Mouse (Mus musculus) cerebellum, adult 11 months (tissue): ENCODE measurements around the gene Arpc2.

Experiments
- DNase-seq: peaks from one replicate; pipeline ENCODE4 v3.0.0; 2022

Arpc2 gene

GRCm38 (mm10) chr1:74235938-74236589 lies at the start of gene Arpc2:
Gene Arpc2 (plus strand): TSS chr1:74236084.
- peak; percentile 96 for DNase-seq

DNA sequence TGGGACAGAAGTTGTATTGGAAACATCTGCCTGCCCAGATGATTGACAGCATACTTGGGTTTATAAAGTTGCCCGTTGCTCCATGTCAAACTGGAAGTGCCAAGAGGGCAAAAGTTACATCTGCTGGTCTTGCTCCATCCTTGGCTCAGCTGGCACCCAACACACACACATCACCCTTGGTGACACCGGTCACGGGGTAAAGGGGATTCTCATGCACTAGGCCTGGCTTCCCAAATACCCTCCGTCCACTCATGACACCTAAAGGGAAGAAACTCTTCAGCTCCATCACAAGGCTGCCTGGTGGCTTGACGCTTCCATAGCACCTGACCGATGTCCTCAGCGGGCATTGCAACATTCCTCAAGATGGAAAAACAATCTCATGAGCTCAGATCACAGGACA lies 45.4 kb upstream of the Arpc2 start:
- DNase-seq, result no peak

- no peak for DNase-seq
Observed at GRCm38 (mm10) chr1:74192711-74193110, 43.2 kb upstream of the Arpc2 start.

DNA sequence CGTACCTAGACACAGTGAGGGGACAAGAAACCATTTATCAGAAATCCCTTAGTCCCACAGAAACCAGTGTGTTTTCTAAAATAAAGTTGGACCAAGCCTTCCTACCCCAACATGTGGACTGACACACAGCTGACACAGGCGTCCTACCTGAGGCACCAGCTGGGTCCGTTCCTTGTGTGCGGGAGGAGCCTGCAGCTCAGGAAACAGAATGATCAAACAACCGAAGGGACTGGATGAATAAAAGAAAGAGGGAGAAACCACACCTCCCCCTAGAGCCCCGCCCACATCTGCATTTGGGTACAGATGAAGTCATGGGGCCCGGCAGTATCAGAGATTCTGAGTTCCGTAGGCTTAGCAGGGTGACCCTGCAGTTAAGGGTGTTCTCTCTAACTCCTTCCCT lies 41.4 kb upstream of the Arpc2 start, which contains the start of gene Cxcr1:
Gene Cxcr1 (minus strand): TSS at position 187 of the 400 bp plus-strand sequence.
- DNase-seq, result no peak

DNA sequence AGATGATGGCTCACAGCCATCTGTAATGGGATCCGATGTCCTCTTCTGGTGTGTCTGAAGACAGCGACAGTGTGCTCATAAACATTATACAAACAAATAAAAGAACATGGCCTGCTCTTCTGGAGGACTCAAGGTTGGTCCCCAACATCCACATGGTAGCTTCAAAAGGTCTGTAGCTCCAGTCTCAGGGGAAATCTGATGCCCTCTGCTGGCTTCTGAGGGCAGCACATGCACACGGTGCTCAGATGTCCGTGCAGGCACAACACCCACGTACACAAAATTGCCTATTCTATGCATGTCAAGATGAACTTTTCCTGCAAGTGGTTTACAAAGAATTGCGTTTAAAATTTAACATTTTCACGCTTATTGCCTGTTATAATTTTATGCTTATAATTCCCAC lies 39.9 kb upstream of the Arpc2 start:
- DNase-seq, result no peak

- no peak for DNase-seq
Observed at GRCm38 (mm10) chr1:74196621-74197419, 39.1 kb upstream of the Arpc2 start.

DNA sequence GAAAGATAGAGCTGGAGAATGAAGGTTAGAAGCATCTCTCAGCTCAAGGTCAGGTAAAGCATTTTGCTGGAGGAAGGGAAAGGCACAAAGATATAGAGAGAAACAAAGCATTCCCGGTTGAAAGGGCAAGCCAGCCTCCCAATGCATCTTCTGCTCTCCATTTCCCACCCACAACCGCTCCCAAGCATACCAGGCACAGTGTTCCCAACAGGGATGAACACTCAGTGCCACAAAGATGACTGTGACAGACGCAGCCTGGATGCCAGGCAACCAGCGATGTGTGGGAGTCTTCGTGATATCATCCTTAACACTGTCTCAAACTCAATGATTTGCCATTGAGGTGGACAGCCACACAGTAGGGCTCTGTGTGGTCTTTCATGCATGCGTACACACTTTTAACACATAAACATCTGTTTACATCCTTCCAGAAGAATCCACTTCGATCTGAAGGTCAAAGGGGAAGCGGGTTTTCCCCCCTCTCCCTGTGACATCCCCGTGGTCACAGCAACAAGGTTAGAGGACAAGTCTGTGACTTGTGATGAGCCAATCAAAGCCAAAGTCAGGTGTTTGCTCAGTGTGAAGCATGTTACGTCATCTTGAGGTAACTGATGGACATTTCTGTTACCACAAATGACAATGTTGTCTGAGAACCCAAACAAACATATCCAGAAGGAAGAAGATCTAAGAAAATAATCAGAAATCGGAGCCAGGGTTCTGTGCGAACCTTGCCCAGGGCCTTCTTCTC lies 38.0 kb upstream of the Arpc2 start:
- no peak for DNase-seq

GRCm38 (mm10) chr1:74199046-74199445 lies 36.8 kb upstream of the Arpc2 start:
- no peak for DNase-seq

GRCm38 (mm10) chr1:74201048-74201844 lies 34.6 kb upstream of the Arpc2 start:
- no peak for DNase-seq

GRCm38 (mm10) chr1:74203457-74203856 lies 32.4 kb upstream of the Arpc2 start:
- no peak for DNase-seq

- DNase-seq, result peak; percentile 13
Observed at GRCm38 (mm10) chr1:74205881-74206280, 30.0 kb upstream of the Arpc2 start.

DNA sequence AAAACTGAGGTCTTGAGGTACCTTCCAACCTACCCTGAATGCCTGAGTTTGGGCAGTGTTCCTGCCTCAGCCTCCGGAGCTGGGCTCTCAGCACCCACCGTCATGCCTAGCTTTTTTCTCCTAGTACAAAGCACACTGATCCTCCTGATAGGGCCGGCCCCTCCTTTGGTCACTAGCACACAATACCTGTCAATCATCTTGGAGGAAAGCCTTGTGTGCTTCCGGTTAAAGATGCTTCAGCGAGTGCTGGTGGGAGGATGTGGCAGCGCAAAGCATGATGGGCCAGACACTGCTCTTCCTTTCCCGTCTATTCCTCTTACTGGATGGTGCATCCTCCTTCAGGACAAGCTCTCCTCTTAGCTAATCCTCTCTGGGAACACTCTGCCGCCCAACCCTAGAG lies 29.2 kb upstream of the Arpc2 start:
- DNase-seq, result no peak

GRCm38 (mm10) chr1:74207906-74208305 lies 28.0 kb upstream of the Arpc2 start:
- DNase-seq, result no peak

DNA sequence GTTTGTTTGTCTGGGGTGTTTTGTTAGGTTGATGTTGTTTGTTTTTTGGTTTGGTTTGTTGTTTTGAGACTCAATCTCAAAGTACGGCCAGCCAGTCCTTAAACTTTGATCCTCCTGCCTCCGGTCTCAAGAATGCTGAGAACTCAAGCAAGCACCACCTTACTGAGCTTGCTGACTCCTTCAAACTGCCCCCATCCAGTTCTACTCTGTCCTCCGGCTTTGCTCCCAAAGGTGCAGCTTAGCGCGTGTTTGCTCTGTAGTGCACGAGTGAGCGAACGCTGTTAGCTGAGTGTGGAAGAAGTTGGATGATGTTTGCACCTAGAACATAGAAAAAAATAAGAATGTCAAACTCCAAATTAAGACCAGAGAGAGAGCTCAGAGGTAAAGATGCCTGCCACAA lies 26.9 kb upstream of the Arpc2 start:
- DNase-seq, result no peak

GRCm38 (mm10) chr1:74219922-74220321 lies 16.0 kb upstream of the Arpc2 start:
- DNase-seq, result no peak

DNA sequence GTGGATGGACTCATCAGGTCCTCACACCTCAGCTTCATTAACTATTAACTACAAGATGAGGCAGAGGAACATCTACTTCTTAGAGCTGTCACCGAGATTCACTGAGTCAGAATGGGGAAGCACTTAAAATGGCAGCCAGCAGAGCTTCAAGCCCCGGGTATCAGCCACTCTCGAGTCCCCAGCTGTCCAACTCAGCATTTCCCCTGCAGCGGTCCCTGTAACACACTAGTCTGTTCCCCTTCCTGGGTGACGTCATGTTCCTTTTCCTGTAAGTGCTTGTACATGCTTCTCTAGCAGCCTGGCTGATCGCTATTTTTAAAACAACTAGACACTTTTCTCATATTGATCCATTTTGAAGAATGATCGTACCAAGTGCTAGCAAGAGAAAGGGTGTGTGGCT lies 8.6 kb upstream of the Arpc2 start:
- no peak for DNase-seq

GRCm38 (mm10) chr1:74229942-74230341 lies 5.9 kb upstream of the Arpc2 start:
- DNase-seq, result no peak

DNA sequence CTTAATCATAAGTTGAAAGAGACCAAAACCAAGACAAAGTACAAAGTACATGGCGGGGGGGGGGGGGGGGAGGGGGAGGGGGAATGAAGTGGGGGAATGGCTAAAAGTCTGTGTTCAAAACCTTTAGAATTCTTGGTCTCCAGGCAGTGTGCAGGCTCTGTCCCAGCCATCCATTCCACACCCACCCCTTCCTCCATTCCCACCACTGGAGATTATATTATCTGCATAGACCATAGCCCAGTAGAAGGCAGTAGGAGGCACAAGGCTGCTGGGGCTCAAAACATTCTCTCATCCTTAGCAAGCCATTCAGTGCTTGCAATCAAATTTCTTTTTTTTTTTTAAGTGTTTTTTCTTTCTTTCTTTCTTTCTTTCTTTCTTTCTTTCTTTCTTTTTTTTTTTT lies 4.9 kb upstream of the Arpc2 start:
- no peak for DNase-seq

DNA sequence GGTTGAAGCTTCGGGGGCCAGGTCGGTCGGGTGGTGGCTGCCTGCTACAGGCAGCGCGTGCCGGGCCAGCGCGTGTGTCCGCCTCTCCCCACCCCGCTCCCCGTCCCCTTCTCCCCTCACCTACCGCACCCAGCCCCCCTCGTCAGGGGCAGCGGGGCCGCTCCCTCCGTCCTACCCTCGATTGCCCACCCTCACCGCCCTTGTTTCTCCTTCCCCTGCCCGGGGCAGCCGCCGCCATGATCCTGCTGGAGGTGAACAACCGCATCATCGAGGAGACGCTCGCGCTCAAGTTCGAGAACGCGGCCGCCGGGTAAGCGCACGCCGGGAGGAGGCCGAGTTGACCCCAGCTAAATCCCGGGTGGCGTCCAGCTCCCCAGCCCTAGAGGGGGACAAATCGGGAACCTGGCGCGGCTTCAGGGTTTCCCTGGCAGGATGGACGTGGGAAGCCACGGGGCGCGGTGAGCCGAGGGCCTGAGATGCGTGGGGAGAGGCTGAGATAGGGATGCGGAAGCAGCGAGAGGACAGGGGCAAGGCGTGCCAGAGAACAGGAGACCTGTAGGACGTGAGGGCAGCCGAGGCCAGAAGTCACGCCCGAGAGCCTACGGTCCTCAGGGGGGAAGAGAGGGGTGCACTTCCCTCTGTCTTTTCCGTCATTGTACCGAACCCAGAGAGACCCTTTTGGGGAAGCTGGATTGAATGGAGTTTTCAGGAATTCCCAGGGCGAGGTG lies 870 bp downstream of the Arpc2 start:
- DNase-seq, result no peak

- no peak for DNase-seq
Observed at GRCm38 (mm10) chr1:74237671-74238070, 1.8 kb downstream of the Arpc2 start.

GRCm38 (mm10) chr1:74238136-74238535 lies 2.3 kb downstream of the Arpc2 start:
- DNase-seq, result no peak

DNA sequence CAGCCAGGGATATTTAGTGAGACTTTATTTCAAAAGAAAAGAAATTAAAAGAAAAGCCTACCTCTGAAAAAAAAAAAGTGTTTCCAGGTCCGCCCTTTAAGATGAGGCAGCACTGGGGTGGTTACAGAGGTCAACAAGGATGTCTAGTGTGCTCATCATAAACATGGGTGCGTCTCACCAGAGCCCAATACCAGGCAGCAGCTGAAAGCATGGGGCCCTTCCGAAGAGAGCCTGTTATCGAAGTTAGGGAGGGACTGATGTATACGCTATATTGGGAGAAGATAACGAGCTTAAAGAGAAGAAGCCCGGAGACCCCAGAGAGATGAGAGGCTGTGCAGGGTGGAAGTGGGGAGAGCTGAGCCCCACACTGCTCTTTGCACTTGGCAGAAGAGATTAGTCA lies 3.3 kb downstream of the Arpc2 start:
- no peak for DNase-seq
